Mouse (Mus musculus) neural tube, embryonic 15.5 days (tissue): Measurements from ENCODE around the gene Polk. TPM values are rescaled to one million over a fixed set of nuclear protein-coding genes. Genes with fewer than 3 reads are reported as not detected.
A peak's percentile ranks its signal among the peaks of the same experiment; 100 is the strongest.

Experiments used
- ATAC-seq: fragments of 200-750 bp; cut with Nextera tagmentation; 2 replicates; pipeline ENCODE4 v1.8.0; 2017; ENCODE audit warnings: mild to moderate bottlenecking, moderate TSS enrichment, moderate library complexity; ENCODE audit not compliant: low FRiP score
- H3K27ac ChIP-seq: fragments of 300-500 bp; sonication (generic); replicated peaks from 2 replicates; pipeline ENCODE4 v1.5.1; 2015; ENCODE audit warnings: mild to moderate bottlenecking, inconsistent platforms
- H3K27me3 ChIP-seq: fragments of 300-500 bp; sonication (generic); replicated peaks from 2 replicates; pipeline ENCODE4 v1.6.1; 2015; ENCODE audit warnings: inconsistent platforms
- H3K36me3 ChIP-seq: fragments of 300-500 bp; sonication (generic); 2 replicates; pipeline ENCODE4 v1.6.1; 2015; ENCODE audit warnings: inconsistent platforms
- H3K4me1 ChIP-seq: fragments of 300-500 bp; sonication (generic); 2 replicates; pipeline ENCODE4 v1.6.1; 2015; ENCODE audit warnings: inconsistent platforms
- H3K4me2 ChIP-seq: fragments of 300-500 bp; sonication (generic); 2 replicates; pipeline ENCODE4 v1.6.1; 2015; ENCODE audit warnings: inconsistent platforms, mild to moderate bottlenecking, moderate library complexity
- H3K4me3 ChIP-seq: fragments of 300-500 bp; sonication (generic); replicated peaks from 2 replicates; pipeline ENCODE4 v1.5.1; 2015; ENCODE audit warnings: mild to moderate bottlenecking, inconsistent platforms
- H3K9ac ChIP-seq: fragments of 300-500 bp; sonication (generic); replicated peaks from 2 replicates; pipeline ENCODE4 v1.6.1; 2015; ENCODE audit warnings: mild to moderate bottlenecking, inconsistent platforms
- H3K9me3 ChIP-seq: fragments of 300-500 bp; sonication (generic); replicated peaks from 2 replicates; pipeline ENCODE4 v1.6.1; 2016; ENCODE audit warnings: inconsistent platforms
- WGBS: fragments of 180-500 bp; shearing (Covaris S2); methylation state at CpG from one replicate; pipeline ENCODE4 v1.1.7; 2015; ENCODE audit warnings: mixed read lengths; 5-methylcytosine and 5-hydroxymethylcytosine counted together
- polyA plus RNA-seq: library from polyadenylated mRNA; unstranded; fragments of >200 nt; fragmentation: Nextera tagmentation; extraction: Ambion mirVana; gene quantifications from 2 replicates; pipeline ENCODE4 v1.2.1, GENCODE M21; 2015

Polk gene
- polyA plus RNA-seq, 1 experiment from 2014 or later: 7.2 TPM

DNA sequence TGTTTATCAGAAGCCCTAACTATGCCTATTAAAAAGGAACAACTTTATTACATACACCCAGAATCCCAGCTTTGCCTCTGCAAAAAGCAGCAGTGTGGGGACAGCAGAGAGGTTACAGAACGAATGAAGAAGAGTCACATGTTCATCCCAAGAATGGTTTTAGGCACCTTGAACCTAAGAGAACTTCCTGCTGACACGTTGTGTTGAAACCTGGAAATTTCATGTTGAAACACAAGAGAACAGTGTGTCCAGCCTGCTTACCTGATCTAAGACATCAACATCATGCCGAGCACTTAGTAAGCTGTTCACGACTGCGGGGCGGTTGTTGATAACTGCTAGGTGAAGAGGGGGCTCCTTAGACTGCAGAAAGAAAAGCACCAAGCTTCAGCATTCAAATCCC lies 109.3 kb downstream of the Polk start:
- 89% methylated on average over 6 of the region's 6 CpGs for WGBS
- no peak overlapping the region for H3K27ac ChIP-seq
- no peak overlapping the region for H3K4me3 ChIP-seq
- no peaks in the 10 kb centered on the region for H3K4me1 ChIP-seq
- no peaks in the 10 kb centered on the region for H3K36me3 ChIP-seq
- H3K4me2 ChIP-seq: no peak overlapping the region
- H3K9me3 ChIP-seq: no peaks in the 10 kb centered on the region
- no peaks in the 10 kb centered on the region for H3K27me3 ChIP-seq
- ATAC-seq: no peak
- H3K9ac ChIP-seq: no peak overlapping the region

DNA sequence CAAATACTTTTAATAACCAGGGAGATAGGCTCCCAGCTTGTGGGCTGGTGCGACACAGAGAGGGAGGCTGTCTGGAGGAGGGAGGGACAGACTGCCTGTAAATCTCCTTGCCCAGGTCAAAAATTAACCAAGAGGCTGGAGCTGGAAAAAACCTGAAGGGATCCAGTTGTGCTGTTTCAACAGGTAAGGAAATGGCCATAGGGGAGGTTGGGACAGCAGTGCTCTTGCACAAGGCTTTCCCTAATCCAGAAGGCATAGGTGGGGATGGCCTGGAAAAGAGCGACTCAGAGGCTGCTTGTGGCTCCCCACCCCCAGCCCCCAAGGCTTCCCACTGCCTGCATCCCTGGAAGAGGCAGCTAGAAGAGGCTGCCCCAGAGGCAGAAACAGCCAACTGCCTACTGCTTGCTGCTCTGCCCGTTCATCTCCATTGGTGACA lies 110.0 kb downstream of the Polk start:
- Histone ChIP-seq H3K27ac (no peak overlapping the region), H3K4me1 (no peaks in the 10 kb centered on the region), H3K4me3 (no peak overlapping the region), H3K4me2 (no peak overlapping the region), H3K36me3 (no peaks in the 10 kb centered on the region), H3K9me3 (no peaks in the 10 kb centered on the region), H3K9ac (no peak overlapping the region), H3K27me3 (no peaks in the 10 kb centered on the region)
- ATAC-seq: no peak
- WGBS: 56% methylated on average over 3 of the region's 3 CpGs

DNA sequence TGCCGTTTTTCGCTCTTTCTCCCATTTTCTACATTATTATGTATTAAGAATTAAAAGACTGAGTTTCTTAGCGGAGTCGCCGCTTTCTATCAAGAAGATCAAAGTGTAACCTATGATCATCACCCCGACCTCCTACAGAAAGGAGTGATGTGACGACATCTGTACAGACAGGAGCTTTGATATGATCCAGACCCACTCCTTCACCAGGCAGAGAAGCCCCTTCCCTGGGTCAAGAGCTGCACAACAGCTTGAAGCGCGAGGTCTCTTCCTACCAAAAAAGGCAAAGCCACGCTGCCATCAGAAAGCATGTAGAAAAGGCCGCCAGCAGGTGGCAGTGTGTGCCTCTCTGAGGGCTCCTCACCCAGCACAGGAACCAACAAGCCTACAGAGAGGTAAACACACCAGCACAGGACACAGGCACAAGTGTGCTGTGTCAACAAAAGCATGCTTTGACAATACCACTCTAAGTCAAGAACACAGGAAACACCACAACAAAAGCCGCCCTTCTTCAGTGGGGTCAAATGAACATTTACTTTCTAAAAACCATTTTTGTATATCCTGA lies 110.7 kb downstream of the Polk start:
- Histone ChIP-seq H3K9ac (no peak overlapping the region), H3K36me3 (no peaks in the 10 kb centered on the region), H3K4me3 (no peak overlapping the region), H3K27me3 (no peaks in the 10 kb centered on the region), H3K9me3 (no peaks in the 10 kb centered on the region), H3K4me1 (0 out of 2 replicates have a peak, but pooled peaks cover 4% of the 10 kb centered on the region), H3K4me2 (no peak overlapping the region), H3K27ac (no peak overlapping the region)
- 43% methylated on average over 12 of the region's 12 CpGs for WGBS
- ATAC-seq: 0 out of 2 replicates have a peak, but pooled peaks have one; percentile 84

Other genes starting within 250 kb of the Polk start
- 18.4 and 21.1 TPM in 2 replicates for gene Poc5, start 154.3 kb downstream of the Polk start, polyA plus RNA-seq
- not detected in 2 replicates for gene Ankdd1b, start 71.4 kb downstream of the Polk start, polyA plus RNA-seq
- not detected in 2 replicates for gene Gm17622, start 51.8 kb downstream of the Polk start, polyA plus RNA-seq
- gene Col4a3bp, start within 50 bp of the Polk start, polyA plus RNA-seq: 9.0 and 10.0 TPM in 2 replicates
- gene Hmgcr, start 128.4 kb upstream of the Polk start, polyA plus RNA-seq: 136 and 156 TPM in 2 replicates
- gene Ankrd31, start 205.7 kb upstream of the Polk start, polyA plus RNA-seq: 0.04 and 0.12 TPM in 2 replicates